Mouse (Mus musculus) thymus, postnatal 0 days (tissue): ENCODE data around the gene Tent4a. TPM values are rescaled to one million over a fixed set of nuclear protein-coding genes. Genes with fewer than 3 reads are reported as not detected.

Experiments
- DNase-seq: peaks from one replicate; pipeline ENCODE4 v3.0.0-alpha.2; 2015; ENCODE audit warnings: low spot score
- polyA plus RNA-seq: library from polyadenylated mRNA; unstranded; fragments of >200 nt; fragmentation: Nextera tagmentation; extraction: Ambion mirVana; gene quantifications from 2 replicates; pipeline ENCODE4 v1.2.1, GENCODE M21; 2015

The Tent4a gene
- polyA plus RNA-seq, 1 experiment from 2014 or later = 5.4 TPM

DNA sequence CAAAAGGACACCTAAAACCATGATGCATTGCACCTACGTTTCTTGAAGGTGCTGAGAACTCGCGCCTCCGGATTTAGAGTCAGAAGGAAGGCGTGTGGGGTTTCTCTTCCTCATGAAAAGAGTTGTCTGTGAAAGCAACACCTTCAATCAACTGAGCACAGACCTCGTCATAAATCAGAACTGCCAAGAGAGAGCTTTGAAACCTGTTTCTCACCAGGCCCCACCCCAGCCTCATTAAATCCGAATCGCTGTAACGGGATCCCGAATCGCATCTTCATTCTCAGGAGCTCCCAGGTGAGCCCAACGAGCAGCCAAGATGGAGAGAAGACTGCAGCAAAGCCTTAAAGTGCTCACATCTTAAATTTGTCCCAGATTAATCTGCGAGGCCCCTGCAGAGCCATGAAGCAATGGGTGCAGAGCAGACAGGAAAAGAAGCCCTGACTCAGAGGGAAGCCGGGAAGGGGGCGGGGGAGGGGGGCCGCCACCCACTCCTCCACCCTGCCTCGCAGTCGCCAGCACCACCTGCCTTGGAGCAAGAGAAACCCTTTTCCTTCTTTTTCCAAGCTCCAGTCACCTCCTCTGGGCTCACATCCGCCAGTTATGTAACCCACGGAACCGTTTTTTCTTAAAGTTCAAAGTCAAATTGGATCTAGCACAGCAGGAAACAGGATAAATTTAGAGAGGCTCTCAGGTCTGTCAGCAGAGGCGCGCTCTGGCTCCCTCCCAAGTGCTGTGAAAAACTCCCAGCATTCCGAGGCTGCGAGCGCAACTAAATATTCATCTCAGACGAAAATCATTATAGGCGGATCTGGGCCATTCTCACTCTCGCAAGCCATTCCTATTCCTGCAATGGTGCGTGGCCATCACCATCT, 52.5 kb downstream of the Tent4a start:
- no peak for DNase-seq

DNA sequence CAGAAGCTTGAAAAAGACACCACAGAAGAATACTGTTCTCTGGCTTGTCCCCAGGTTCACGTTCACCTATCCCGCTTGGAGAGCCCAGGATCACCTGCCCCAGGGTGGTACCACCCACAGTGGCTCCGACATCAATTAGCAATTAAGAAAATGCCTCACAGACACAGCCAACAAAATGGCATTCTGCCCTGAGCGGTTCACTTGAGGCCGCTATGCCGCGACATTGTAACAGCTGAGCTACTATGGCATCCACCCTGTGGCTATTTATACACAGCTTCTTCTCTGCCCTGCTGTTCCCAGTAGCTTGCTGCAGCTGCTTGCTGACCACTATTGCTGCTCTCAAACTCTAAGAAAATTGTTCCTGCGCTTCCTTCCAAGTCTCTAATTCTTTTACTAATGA, 53.4 kb downstream of the Tent4a start:
- DNase-seq = no peak

DNA sequence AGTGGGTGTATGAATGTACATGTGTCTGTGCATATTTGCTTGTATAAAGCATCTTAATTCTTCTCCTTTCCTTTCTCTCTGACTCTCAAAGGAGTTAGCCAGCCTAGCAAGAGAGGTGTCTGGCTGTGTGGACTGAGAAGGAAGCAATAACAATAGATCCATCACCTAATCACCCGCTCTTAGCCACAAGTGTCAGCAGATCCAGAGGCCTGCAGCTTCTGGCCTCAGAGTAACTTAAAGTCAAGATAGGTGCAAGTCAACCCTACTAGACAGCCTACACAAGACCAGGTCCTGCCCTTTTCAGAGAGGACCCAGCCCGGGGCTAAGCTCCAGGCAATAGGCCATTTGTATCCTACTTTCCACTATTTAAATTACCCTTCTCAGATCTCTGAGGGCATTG, 54.5 kb downstream of the Tent4a start:
- DNase-seq = no peak

DNA sequence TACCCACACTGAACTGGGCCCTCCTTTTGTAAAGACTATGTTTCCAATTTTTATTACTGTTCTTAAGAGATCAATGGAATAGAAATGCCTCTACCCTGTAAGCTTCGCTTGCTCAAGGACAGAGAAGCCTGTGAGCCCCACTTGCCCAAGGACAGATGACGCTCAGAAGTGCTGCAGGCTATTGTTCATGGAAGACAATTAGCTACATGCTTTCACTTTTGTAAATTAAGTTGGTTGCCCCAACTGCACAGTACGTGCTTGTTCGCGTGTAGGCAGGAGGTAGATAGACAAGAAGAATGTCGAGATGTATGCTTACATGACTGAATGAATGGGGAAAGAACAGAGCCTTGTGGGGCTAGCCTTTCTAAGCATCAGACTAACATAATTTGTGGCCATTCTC, 55.7 kb downstream of the Tent4a start:
- DNase-seq = no peak

DNA sequence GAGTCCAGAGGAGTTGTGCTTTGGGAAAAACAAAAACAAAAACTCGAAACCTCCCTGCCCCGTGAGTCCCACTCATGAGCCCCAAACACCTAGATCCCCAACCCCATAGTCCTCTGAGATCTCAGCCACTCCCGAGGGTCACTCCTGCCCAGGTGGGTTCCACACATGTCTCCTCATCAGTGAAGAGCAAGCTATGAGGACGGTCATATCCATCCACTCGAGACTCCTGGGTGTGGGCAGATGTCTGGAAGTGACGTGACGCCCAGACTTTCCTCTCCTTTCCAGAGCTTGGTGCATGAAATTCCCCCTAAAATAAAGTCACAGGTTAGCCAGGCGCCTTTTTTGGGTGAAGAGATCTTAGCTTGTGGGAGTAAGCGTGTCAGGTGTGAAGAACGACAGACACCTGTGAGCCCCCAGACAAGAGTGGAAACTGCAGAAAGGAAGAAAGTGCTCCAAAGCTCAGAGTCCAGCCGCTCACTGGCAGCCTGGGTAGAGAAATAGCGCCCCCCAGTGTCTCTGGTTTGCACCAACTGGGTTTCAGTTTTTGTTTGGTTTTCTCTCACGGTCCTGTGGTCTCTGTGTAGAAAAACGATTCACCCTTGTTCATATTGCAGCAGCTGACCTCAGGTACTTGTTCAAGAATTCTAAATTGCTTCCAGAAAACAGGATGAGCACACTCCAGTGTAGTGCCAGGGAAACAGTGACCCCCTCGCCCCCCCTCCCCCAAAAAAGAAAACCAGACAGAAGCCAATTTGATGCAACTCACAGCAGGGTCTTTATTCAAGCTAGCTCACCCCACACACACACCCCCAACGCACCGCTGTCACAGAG, 73.6 kb downstream of the Tent4a start:
- no peak for DNase-seq

GRCm38 (mm10) chr13:69459657-69460458, 74.6 kb downstream of the Tent4a start:
- DNase-seq = no peak

- DNase-seq = no peak
Observed at GRCm38 (mm10) chr13:69458891-69459290, 75.5 kb downstream of the Tent4a start.

DNA sequence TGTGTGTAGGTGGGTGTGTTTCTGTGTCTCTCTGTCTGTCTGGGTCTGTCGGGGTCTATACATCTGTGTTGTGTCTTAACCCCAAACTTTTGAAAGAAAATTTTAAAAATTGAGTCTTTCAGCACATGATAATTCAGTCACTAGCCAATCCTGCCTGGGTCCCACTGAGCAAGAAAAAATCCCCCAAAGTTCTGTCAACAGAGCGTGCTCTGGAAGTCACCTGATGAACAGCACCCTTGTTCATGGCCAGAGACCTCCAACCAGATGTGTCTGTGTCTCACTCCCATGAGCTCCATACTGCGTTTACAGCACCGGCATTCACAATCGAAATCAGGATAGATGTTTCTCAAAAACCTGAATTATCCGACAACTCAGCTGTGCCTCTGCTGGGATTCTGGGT, 76.0 kb downstream of the Tent4a start:
- no peak for DNase-seq

DNA sequence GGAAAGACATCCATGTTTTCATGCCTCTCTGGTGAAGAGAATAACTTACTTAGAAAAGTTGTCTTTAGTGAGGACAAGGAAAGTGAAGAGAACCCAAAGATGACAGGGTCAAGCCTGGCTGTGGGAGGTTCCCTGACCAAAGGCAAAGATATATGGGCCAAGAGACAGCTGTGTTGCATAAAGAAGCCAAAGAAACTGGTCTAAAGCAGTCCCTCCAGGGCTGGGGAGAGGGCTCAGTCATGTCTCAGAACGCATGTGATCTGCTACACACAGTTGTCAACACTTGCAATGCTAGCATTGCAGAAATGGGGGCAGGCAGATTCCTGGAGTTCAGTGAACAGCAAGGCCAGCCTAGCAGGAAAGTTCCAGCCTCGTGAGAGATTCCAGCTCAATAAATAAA, 77.3 kb downstream of the Tent4a start:
- DNase-seq = no peak

GRCm38 (mm10) chr13:69456641-69457040, 77.8 kb downstream of the Tent4a start:
- no peak for DNase-seq

- DNase-seq = no peak
Observed at GRCm38 (mm10) chr13:69455476-69456175, 78.8 kb downstream of the Tent4a start.

Other genes starting within 250 kb of the Tent4a start
- gene Nsun2, start 871 bp downstream of the Tent4a start, polyA plus RNA-seq = 126 and 131 TPM in 2 replicates
- gene Srd5a1, start 76.8 kb upstream of the Tent4a start, polyA plus RNA-seq = 7.6 and 8.4 TPM in 2 replicates
- 0.18 and 0.26 TPM in 2 replicates for gene Ube2ql1, start 205.3 kb upstream of the Tent4a start, polyA plus RNA-seq